Mouse (Mus musculus) CH12F3 (cell line): Measurements from ENCODE around the gene Actr1a.

ENCODE experiments used
- in situ Hi-C: fragments of 300-500 bp; cut with MboI; formaldehyde crosslinking; loops from 2 replicates; pipeline ENCODE4 v1.14.3; 2020; ENCODE audit warnings: low sequenced_read_pairs

The Actr1a gene

GRCm38 (mm10) chr19:46400558-46400957 is 5.0 kb upstream of the Actr1a start:
- in situ Hi-C loops = no loop called here

- in situ Hi-C loops = loop anchor here (5.0 kb wide), 1 partner anchor 47 kb away; no protein-coding TSS in a partner anchor
Observed at GRCm38 (mm10) chr19:46399886-46400285, 4.3 kb upstream of the Actr1a start.

- in situ Hi-C loops = loop anchor here (5.0 kb wide), 1 partner anchor 48 kb away; no protein-coding TSS in a partner anchor
Observed at GRCm38 (mm10) chr19:46399372-46399771, 3.8 kb upstream of the Actr1a start.

GRCm38 (mm10) chr19:46398401-46398800 is 2.9 kb upstream of the Actr1a start:
- in situ Hi-C loops = loop anchor here (5.0 kb wide), 1 partner anchor 49 kb away; no protein-coding TSS in a partner anchor

- in situ Hi-C loops = loop anchor here (5.0 kb wide), 1 partner anchor 50 kb away; no protein-coding TSS in a partner anchor
Observed at GRCm38 (mm10) chr19:46397436-46398001, 2.0 kb upstream of the Actr1a start.

GRCm38 (mm10) chr19:46396686-46397435 is 1.3 kb upstream of the Actr1a start, which contains the start of gene Sufu:
Gene Sufu, plus strand, starts transcription at chr19:46396896.
- in situ Hi-C loops = loop anchor here (5.0 kb wide), 1 partner anchor 50 kb away; no protein-coding TSS in a partner anchor

GRCm38 (mm10) chr19:46396109-46396508 is 561 bp upstream of the Actr1a start:
- in situ Hi-C loops = loop anchor here (5.0 kb wide), 1 partner anchor 51 kb away; no protein-coding TSS in a partner anchor

- in situ Hi-C loops = loop anchor here (5.0 kb wide), 1 partner anchor 53 kb away; no protein-coding TSS in a partner anchor
Observed at GRCm38 (mm10) chr19:46394712-46395108, 838 bp downstream of the Actr1a start.

- in situ Hi-C loops = no loop called here
Observed at GRCm38 (mm10) chr19:46392018-46392417, 3.5 kb downstream of the Actr1a start.

- in situ Hi-C loops = no loop called here
Observed at GRCm38 (mm10) chr19:46389872-46390271, 5.7 kb downstream of the Actr1a start.

GRCm38 (mm10) chr19:46382275-46382674 is 13.3 kb downstream of the Actr1a start:
- in situ Hi-C loops = no loop called here

- in situ Hi-C loops = no loop called here
Observed at GRCm38 (mm10) chr19:46375891-46376290, 19.7 kb downstream of the Actr1a start.

GRCm38 (mm10) chr19:46375489-46375888 is 20.1 kb downstream of the Actr1a start:
- in situ Hi-C loops = no loop called here

GRCm38 (mm10) chr19:46374477-46375088 is 21.0 kb downstream of the Actr1a start:
- in situ Hi-C loops = no loop called here

GRCm38 (mm10) chr19:46369204-46369603 is 26.3 kb downstream of the Actr1a start:
- in situ Hi-C loops = no loop called here

GRCm38 (mm10) chr19:46367798-46368590 is 27.6 kb downstream of the Actr1a start:
- in situ Hi-C loops = no loop called here

- in situ Hi-C loops = no loop called here
Observed at GRCm38 (mm10) chr19:46363294-46364009, 32.1 kb downstream of the Actr1a start.

GRCm38 (mm10) chr19:46362104-46362503 is 33.4 kb downstream of the Actr1a start:
- in situ Hi-C loops = no loop called here

GRCm38 (mm10) chr19:46358381-46358780 is 37.2 kb downstream of the Actr1a start:
- in situ Hi-C loops = no loop called here
